Mouse (Mus musculus): Measurements from ENCODE around the gene Creld2. TPM values are rescaled to one million over a fixed set of nuclear protein-coding genes. Genes with fewer than 3 reads are reported as not detected.

Gene Creld2
- polyA plus RNA-seq, 1 experiment from 2014 or later: 99.5 TPM

DNA sequence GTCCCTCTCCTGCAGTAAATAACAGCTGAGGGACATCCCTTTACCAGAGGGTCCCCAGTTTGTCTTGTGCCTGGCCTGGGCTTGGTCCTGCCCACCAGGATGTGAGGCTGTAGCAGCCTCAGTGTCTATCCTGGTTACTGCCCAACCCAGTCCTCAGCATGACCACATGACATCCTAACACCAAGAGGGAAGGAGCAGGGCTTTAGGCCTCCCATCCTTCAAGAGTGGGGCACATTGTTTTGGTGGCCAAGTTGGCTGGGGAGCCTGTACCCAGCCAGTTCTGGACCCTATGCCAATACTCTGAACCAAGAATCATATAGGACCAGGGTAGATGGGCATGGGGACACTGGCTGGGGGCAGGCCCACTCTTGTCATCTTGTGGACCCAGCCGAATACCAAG is 29.2 kb downstream of the Creld2 start:
- H3K4me2 ChIP-seq (ENCODE audit: low read depth, low read length): no peak overlapping the region
- H3K27ac ChIP-seq (ENCODE audit: low read length): no peak overlapping the region
- H3K9me3 ChIP-seq (ENCODE audit: control insufficient read depth, low read length): no peaks in the 10 kb centered on the region
- H3K4me1 ChIP-seq (replicated peaks; ENCODE audit: control insufficient read depth, insufficient read depth, low read length): peaks cover 28% of the 10 kb centered on the region
- 96% methylated on average over 1 of the region's 1 CpGs for WGBS
- no peaks in the 10 kb centered on the region for H3K27me3 ChIP-seq (ENCODE audit: control insufficient read depth, insufficient read depth, low read depth, low read length)
- H3K4me3 ChIP-seq (ENCODE audit: low read length): no peak overlapping the region
- no peaks in the 10 kb centered on the region for H3K36me3 ChIP-seq (ENCODE audit: control insufficient read depth, insufficient read depth, low read length)
- ATAC-seq (ENCODE audit: low read depth): no peak
- no peak overlapping the region for H3K9ac ChIP-seq (ENCODE audit: low read length)

DNA sequence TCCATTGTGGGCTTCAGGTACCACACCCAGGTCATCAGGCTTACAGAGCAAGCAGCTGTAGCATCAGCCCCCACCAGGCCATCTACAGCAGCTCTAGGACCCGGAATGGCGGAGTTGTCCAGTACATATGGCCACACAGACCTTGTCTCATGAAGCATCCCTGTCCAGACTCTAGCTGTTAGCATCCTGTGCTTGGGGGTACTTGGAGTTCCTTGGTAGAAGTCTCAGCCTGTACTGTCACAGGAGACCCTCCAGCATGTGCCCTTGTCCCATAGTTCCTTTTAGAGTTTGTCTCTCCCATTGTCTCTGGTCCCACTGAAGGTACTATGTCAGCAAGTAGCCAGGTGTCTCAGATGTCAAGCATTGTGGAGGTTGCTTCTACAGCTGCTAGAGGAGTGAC is 30.2 kb downstream of the Creld2 start:
- 94% methylated on average over 2 of the region's 2 CpGs for WGBS
- Histone ChIP-seq H3K9me3 (ENCODE audit: control insufficient read depth, low read length) (no peaks in the 10 kb centered on the region), H3K9ac (ENCODE audit: low read length) (peak overlapping the region; percentile 54), H3K27ac (ENCODE audit: low read length) (peak overlapping the region; percentile 99), H3K27me3 (ENCODE audit: control insufficient read depth, insufficient read depth, low read depth, low read length) (no peaks in the 10 kb centered on the region), H3K4me1 (replicated peaks; ENCODE audit: control insufficient read depth, insufficient read depth, low read length) (peaks cover 33% of the 10 kb centered on the region), H3K4me3 (ENCODE audit: low read length) (no peak overlapping the region), H3K4me2 (ENCODE audit: low read depth, low read length) (no peak overlapping the region), H3K36me3 (ENCODE audit: control insufficient read depth, insufficient read depth, low read length) (no peaks in the 10 kb centered on the region)
- no peak for ATAC-seq (ENCODE audit: low read depth)

DNA sequence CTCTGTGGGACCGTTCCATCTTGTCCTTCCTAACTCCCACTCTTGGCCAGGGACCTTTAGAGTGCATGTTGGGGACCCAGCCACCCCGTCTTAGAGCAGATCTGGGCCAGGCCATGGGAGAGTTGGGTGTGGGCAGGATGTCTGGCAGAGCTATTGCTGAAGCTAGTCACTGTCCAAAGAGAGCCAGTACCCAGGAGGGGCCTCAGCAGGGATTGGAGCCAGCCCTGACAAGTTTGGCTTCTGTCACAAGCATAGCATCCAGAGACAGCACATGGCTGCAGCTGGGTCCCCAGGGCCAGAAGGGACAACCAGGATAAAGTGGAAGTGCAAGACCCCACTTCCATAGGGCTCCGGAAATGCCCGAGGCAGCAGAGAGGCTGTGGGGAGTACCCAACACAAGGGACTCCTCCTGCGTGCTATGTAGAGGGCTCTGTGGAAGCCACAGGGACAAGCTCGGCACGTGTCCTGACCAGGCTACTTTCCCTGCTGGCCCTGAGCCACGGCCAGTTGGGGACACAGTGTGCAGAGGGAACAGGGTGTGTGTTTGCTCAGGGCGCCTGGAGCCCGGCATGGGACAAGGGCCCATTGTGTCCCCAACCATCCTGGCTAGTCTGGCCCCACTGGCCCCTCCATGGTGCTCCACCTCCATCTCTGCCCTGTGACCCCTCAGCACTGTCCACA is 30.8 kb downstream of the Creld2 start:
- Histone ChIP-seq H3K4me1 (replicated peaks; ENCODE audit: control insufficient read depth, insufficient read depth, low read length) (peaks cover 39% of the 10 kb centered on the region), H3K9me3 (ENCODE audit: control insufficient read depth, low read length) (no peaks in the 10 kb centered on the region), H3K27me3 (ENCODE audit: control insufficient read depth, insufficient read depth, low read depth, low read length) (no peaks in the 10 kb centered on the region), H3K27ac (ENCODE audit: low read length) (peak overlapping the region; percentile 99), H3K36me3 (ENCODE audit: control insufficient read depth, insufficient read depth, low read length) (no peaks in the 10 kb centered on the region), H3K9ac (ENCODE audit: low read length) (peak overlapping the region; percentile 54), H3K4me2 (ENCODE audit: low read depth, low read length) (no peak overlapping the region), H3K4me3 (ENCODE audit: low read length) (no peak overlapping the region)
- 29% methylated on average over 10 of the region's 10 CpGs for WGBS
- ATAC-seq (ENCODE audit: low read depth): peak; percentile 87

- Histone ChIP-seq H3K36me3 (ENCODE audit: control insufficient read depth, insufficient read depth, low read length) (no peaks in the 10 kb centered on the region), H3K4me3 (ENCODE audit: low read length) (no peak overlapping the region), H3K9me3 (ENCODE audit: control insufficient read depth, low read length) (no peaks in the 10 kb centered on the region), H3K4me1 (replicated peaks; ENCODE audit: control insufficient read depth, insufficient read depth, low read length) (peaks cover 45% of the 10 kb centered on the region), H3K27me3 (ENCODE audit: control insufficient read depth, insufficient read depth, low read depth, low read length) (no peaks in the 10 kb centered on the region), H3K9ac (ENCODE audit: low read length) (peak overlapping the region; percentile 54), H3K4me2 (ENCODE audit: low read depth, low read length) (peak overlapping the region; percentile 8; the same call in 1 of the 2 replicates), H3K27ac (ENCODE audit: low read length) (peak overlapping the region; percentile 99)
- WGBS: 29% methylated on average over 3 of the region's 3 CpGs
- peak; percentile 10 for ATAC-seq (ENCODE audit: low read depth)
These were observed 31.6 kb downstream of the Creld2 start for GRCm38 (mm10) chr15:88851076-88851475.

- H3K9ac ChIP-seq (ENCODE audit: low read length): peak overlapping the region; percentile 54
- H3K27me3 ChIP-seq (ENCODE audit: control insufficient read depth, insufficient read depth, low read depth, low read length): no peaks in the 10 kb centered on the region
- 52% methylated on average over 10 of the region's 10 CpGs for WGBS
- ATAC-seq (ENCODE audit: low read depth): peak; percentile 80
- peaks cover 45% of the 10 kb centered on the region for H3K4me1 ChIP-seq (replicated peaks; ENCODE audit: control insufficient read depth, insufficient read depth, low read length)
- H3K36me3 ChIP-seq (ENCODE audit: control insufficient read depth, insufficient read depth, low read length): no peaks in the 10 kb centered on the region
- no peaks in the 10 kb centered on the region for H3K9me3 ChIP-seq (ENCODE audit: control insufficient read depth, low read length)
- no peak overlapping the region for H3K4me3 ChIP-seq (ENCODE audit: low read length)
- peak overlapping the region; percentile 5; the same call in 1 of the 2 replicates for H3K4me2 ChIP-seq (ENCODE audit: low read depth, low read length)
- peak overlapping the region; percentile 99 for H3K27ac ChIP-seq (ENCODE audit: low read length)
These were observed 32.2 kb downstream of the Creld2 start for GRCm38 (mm10) chr15:88851507-88852149.

DNA sequence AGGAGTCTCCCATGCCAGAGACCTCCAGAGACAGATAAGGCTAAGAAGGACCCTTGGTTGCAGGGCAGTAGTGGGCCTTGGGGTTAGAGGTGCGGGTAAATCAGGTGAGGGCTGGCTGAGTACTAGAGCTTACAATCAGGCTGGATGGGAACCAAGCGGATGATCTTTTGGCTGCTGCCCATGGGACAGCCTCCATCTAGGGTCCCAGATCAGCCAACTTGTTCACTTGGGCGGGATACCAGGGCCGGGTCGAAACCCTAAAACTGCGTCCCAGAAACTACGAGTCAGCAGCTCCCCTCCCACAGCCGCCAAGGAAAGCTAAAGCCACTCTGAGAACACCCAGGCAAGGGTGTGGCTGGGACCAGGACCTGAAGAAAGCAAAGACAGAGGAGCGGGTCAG is 33.7 kb downstream of the Creld2 start:
- no peaks in the 10 kb centered on the region for H3K36me3 ChIP-seq (ENCODE audit: control insufficient read depth, insufficient read depth, low read length)
- H3K9me3 ChIP-seq (ENCODE audit: control insufficient read depth, low read length): no peaks in the 10 kb centered on the region
- no peak overlapping the region for H3K4me2 ChIP-seq (ENCODE audit: low read depth, low read length)
- 82% methylated on average over 9 of the region's 9 CpGs for WGBS
- ATAC-seq (ENCODE audit: low read depth): no peak
- no peak overlapping the region for H3K9ac ChIP-seq (ENCODE audit: low read length)
- H3K27me3 ChIP-seq (ENCODE audit: control insufficient read depth, insufficient read depth, low read depth, low read length): no peaks in the 10 kb centered on the region
- H3K27ac ChIP-seq (ENCODE audit: low read length): no peak overlapping the region
- peaks cover 49% of the 10 kb centered on the region for H3K4me1 ChIP-seq (replicated peaks; ENCODE audit: control insufficient read depth, insufficient read depth, low read length)
- no peak overlapping the region for H3K4me3 ChIP-seq (ENCODE audit: low read length)

DNA sequence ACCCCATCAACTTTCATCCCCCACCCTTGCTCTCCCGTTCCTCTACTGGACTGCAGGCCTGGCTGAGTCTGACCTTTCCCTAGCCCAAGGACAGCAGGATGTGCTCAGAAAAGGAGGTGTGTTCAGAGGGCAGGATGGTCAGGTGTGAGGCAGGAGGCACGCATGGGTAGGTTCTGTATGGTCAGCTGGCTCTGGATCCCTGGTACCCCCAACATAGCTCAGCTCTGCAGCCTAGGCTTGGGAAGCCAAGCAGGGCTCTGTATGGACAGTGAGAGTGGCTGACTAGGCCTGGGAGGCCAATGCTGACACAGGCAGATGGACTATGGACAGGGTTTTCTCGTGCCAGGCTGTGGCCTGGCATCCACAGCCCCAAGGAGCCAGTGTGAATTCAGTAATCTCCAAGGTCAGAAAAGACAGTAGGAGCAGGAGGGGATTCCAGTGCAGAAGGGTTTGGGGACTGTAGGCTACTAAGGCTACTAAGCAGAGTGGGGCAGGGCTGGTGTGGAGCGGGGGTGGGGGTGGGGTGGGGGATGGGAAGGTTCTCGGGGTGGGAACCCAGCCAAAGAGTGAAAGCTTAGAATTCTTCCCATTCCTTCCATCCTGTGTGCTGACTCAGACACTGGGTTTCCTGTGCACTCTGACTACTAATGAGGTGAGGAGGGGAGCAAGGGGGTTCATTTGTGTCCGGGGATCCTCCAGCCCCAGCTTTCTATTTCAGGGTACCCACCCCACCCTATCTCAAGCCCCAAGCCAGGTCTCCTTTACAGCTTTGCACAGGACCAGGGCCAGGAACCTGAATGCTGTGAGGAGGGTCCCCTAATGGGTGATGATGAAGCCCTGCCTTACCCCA is 34.9 kb downstream of the Creld2 start:
- 28% methylated on average over 6 of the region's 6 CpGs for WGBS
- 0 out of 2 replicates have a peak overlapping the region, but pooled peaks have one; percentile 18 for H3K9ac ChIP-seq (ENCODE audit: low read length)
- H3K4me1 ChIP-seq (replicated peaks; ENCODE audit: control insufficient read depth, insufficient read depth, low read length): peaks cover 52% of the 10 kb centered on the region
- H3K27ac ChIP-seq (ENCODE audit: low read length): peak overlapping the region; percentile 47
- no peaks in the 10 kb centered on the region for H3K9me3 ChIP-seq (ENCODE audit: control insufficient read depth, low read length)
- ATAC-seq (ENCODE audit: low read depth): peak; percentile 6; the same call in 1 of the 2 replicates
- H3K27me3 ChIP-seq (ENCODE audit: control insufficient read depth, insufficient read depth, low read depth, low read length): no peaks in the 10 kb centered on the region
- H3K4me2 ChIP-seq (ENCODE audit: low read depth, low read length): no peak overlapping the region
- no peaks in the 10 kb centered on the region for H3K36me3 ChIP-seq (ENCODE audit: control insufficient read depth, insufficient read depth, low read length)
- H3K4me3 ChIP-seq (ENCODE audit: low read length): no peak overlapping the region

DNA sequence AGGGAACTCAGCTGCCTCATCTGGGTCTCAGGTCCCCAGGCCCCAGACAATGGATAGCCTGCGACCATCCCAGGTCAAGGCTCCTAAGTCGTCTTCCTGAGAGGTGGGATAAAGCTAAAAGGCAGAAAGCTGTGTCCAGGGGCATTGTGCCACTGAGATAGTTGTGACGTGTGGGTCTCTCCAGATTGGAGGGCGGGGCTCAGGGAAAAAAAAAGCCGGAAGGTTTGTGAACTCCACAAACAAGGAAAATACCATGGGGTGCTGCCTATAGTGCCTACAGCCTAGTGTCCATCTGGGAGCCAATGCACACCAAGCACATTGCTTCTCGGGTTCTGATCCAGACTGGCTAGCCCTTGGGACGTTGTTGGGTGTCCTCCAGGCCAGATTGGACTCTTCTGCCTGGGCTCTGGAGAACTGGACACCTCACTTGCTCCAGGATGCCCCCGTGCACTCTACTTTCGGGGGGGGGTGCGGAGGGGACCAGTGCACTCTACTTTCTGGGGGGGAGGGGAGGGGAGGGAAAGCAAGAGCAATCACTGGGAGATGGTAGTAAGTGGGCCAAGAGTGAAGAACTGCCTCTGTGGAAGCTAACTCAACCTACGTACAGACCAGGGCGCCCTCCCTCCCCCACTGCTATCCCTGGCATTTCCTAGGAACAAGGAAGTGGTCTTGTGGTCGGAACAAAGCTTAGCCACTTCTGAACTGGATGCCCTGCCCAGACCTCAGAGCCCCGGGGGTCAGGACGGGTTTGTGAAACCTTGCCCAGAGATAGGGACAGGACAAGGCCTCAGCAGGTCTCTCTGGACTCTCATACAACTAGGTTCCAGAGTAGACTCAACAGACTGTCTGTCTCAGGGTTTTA is 35.8 kb downstream of the Creld2 start:
- H3K9me3 ChIP-seq (ENCODE audit: control insufficient read depth, low read length): no peaks in the 10 kb centered on the region
- no peaks in the 10 kb centered on the region for H3K36me3 ChIP-seq (ENCODE audit: control insufficient read depth, insufficient read depth, low read length)
- H3K4me3 ChIP-seq (ENCODE audit: low read length): no peak overlapping the region
- H3K9ac ChIP-seq (ENCODE audit: low read length): 0 out of 2 replicates have a peak overlapping the region, but pooled peaks have one; percentile 1
- 56% methylated on average over 15 of the region's 15 CpGs for WGBS
- H3K27me3 ChIP-seq (ENCODE audit: control insufficient read depth, insufficient read depth, low read depth, low read length): no peaks in the 10 kb centered on the region
- peaks cover 45% of the 10 kb centered on the region for H3K4me1 ChIP-seq (replicated peaks; ENCODE audit: control insufficient read depth, insufficient read depth, low read length)
- no peak for ATAC-seq (ENCODE audit: low read depth)
- H3K27ac ChIP-seq (ENCODE audit: low read length): peak overlapping the region; percentile 47
- H3K4me2 ChIP-seq (ENCODE audit: low read depth, low read length): no peak overlapping the region
